Mouse (Mus musculus) common myeloid progenitor, adult 5-6 weeks (primary cell): ENCODE results near the gene Abcb6. TPM values are rescaled to one million over a fixed set of nuclear protein-coding genes. Genes with fewer than 3 reads are reported as not detected.
A peak's percentile ranks its signal among the peaks of the same experiment; 100 is the strongest.

Experiments
- ATAC-seq: replicated peaks from 2 replicates; pipeline ENCODE4 v1.8.0; 2016; ENCODE audit warnings: low read depth, mild to moderate bottlenecking, moderate TSS enrichment, inconsistent platforms; ENCODE audit not compliant: poor library complexity, severe bottlenecking
- total RNA-seq: library from RNA; stranded (forward); fragments of 200-1000, 187-1606 nt; gene quantifications from 2 replicates; pipeline ENCODE4 v1.2.3, GENCODE M21; 2017

The Abcb6 gene
- total RNA-seq, 1 experiment from 2014 or later: 17.8 TPM

- ATAC-seq: 0 out of 2 replicates have a peak, but pooled peaks have one; percentile 13
These were observed 28.9 kb upstream of the Abcb6 start for GRCm38 (mm10) chr1:75208967-75209678.

- ATAC-seq: no peak
These were observed 21.0 kb upstream of the Abcb6 start for GRCm38 (mm10) chr1:75201236-75201635.

GRCm38 (mm10) chr1:75192452-75192851 is 12.3 kb upstream of the Abcb6 start:
- peak; percentile 45 for ATAC-seq

- ATAC-seq: peak; percentile 91
These were observed 11.6 kb upstream of the Abcb6 start, which contains the start of the genes Ankzf1 and Atg9a for GRCm38 (mm10) chr1:75191622-75192402. Ankzf1 (plus strand) TSS chr1:75192151. Atg9a (minus strand) TSS chr1:75192196.

- ATAC-seq: no peak
These were observed 11.0 kb upstream of the Abcb6 start for GRCm38 (mm10) chr1:75191258-75191621.

GRCm38 (mm10) chr1:75190577-75190976 is 10.4 kb upstream of the Abcb6 start:
- ATAC-seq: no peak

- peak; percentile 64 for ATAC-seq
These were observed 7.8 kb upstream of the Abcb6 start for GRCm38 (mm10) chr1:75187914-75188483.

GRCm38 (mm10) chr1:75187126-75187525 is 6.9 kb upstream of the Abcb6 start:
- ATAC-seq: no peak

- no peak for ATAC-seq
These were observed 5.3 kb upstream of the Abcb6 start for GRCm38 (mm10) chr1:75185495-75185894.

GRCm38 (mm10) chr1:75182160-75182559 is 2.0 kb upstream of the Abcb6 start:
- no peak for ATAC-seq

- ATAC-seq: no peak
These were observed 1.2 kb upstream of the Abcb6 start for GRCm38 (mm10) chr1:75181377-75181870.

GRCm38 (mm10) chr1:75180741-75181140 is 549 bp upstream of the Abcb6 start:
- ATAC-seq: no peak

GRCm38 (mm10) chr1:75179334-75180104 is 673 bp downstream of the Abcb6 start:
- peak; percentile 59 for ATAC-seq

GRCm38 (mm10) chr1:75168472-75169464 is 11.4 kb downstream of the Abcb6 start, which contains the start of gene Zfand2b:
Zfand2b (plus strand) TSS chr1:75168646.
- peak; percentile 94 for ATAC-seq

- ATAC-seq: no peak
These were observed 12.1 kb downstream of the Abcb6 start for GRCm38 (mm10) chr1:75168093-75168471.

GRCm38 (mm10) chr1:75160256-75160617 is 20.0 kb downstream of the Abcb6 start:
- ATAC-seq: no peak

- ATAC-seq: no peak
These were observed 20.5 kb downstream of the Abcb6 start for GRCm38 (mm10) chr1:75159540-75160255.

- no peak for ATAC-seq
These were observed 21.2 kb downstream of the Abcb6 start for GRCm38 (mm10) chr1:75158990-75159389.
